Mouse (Mus musculus): ENCODE data around the gene Rex1bd.

Gene Rex1bd

DNA sequence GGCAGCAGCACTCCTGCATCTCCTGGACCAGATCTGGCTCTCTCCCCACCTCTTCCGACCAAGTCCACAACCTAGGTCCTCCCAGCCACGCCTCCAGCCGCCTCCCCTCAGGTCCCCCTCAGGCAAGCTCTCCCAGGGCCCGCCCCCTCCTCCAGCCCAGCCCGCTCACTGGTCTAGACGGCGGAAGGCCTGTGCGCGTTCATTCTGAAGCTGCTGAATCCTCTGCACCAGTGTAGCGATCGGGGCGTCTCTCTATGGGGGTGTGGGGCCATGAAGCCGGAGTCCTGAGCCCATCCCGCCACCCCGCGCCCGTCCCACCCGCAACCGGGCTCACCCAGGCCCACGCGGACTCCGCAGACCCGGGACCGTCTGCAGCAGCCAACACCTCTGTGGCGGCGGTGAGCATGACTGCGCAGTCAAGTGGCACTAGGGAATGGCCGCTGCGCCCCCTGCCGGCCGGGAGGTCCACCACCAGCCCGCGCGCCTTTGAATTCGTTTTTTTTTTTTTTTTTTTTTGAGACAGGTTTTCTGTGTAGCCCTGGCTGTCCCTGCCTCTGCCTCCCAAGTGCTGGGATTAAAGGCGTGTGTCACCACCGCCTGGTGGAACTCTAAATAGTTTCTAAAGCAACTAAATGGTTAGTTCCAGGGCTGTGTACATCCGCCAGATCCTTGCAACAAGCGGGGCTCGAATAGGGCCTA, at the start of gene Rex1bd:
Rex1bd (minus strand) TSS at position 425 of the 699 bp plus-strand sequence.
- ATAC-seq (ENCODE audit: insufficient number of reproducible peaks, low FRiP score, low TSS enrichment): peak; percentile 34

DNA sequence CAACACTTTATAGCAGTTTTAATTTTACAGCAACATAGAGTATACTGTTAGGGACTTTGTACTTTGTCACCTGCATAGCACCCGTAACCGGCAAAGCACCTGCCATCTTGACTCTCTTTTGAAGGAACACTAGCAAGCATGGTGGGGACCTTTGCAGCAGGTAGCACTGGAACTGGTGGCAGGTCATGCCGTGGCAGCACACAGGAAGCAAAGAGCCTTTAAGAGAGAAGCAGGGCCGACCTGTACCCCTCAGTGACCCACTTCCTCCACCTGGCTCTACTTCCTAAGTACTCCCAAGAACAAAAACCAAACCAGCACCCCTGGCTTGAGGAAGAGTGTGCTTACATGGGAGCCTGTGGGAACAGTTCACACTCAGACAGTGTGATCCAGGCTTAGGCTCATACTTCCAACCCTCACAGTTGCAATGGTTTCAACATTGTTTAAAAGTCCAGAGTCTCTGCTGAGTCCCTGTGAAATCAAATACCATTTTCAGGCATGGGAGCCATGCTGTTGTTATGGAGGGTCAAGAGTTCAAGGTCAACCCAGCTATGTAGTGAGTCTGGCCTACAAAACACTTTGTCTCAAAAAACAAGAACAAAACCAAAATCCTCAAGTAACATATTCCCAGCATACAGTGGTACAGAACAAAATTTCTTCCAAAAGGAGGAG, 48.7 kb upstream of the Rex1bd start:
- no peak for ATAC-seq (ENCODE audit: insufficient number of reproducible peaks, low FRiP score, low TSS enrichment)

DNA sequence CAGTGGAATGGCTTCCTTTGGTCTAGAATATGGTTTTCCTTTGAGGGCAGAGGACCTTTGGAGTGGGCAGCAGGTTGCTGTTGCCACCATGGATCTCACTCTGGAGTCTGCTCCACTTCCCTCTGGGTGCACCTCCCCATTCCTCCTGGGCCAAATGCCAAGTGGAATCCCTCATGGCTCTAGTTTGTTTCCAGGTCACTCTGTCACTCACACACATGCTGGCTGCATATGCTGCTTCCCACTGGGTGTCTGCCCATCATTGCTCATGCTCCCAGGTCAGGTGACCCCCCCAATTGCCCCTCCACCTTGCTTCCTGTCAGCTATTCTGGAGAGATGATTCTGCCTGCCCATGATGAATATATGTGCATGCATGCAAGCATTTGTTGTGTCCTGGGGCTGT, 47.2 kb upstream of the Rex1bd start:
- ATAC-seq (ENCODE audit: insufficient number of reproducible peaks, low FRiP score, low TSS enrichment): peak; percentile 68

DNA sequence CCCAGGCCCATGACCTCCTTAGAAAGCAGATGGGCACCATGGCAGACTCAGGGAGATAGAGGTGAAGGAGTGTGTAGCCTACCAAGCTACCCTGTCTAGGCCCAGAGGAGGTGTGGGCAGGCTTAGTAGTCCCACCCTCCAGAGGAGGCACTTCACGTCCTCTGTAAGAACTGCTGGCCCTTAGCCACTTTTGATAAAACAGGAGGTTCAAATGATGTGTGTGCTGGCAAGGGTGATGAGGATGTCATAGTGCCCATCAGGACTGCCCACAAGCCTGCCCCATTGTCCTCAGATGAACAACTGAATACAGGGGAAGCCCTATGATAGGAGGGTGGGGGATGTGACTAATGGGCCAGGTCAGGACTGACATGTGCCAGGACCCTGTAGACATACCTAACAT, 46.3 kb upstream of the Rex1bd start:
- ATAC-seq (ENCODE audit: insufficient number of reproducible peaks, low FRiP score, low TSS enrichment): no peak

DNA sequence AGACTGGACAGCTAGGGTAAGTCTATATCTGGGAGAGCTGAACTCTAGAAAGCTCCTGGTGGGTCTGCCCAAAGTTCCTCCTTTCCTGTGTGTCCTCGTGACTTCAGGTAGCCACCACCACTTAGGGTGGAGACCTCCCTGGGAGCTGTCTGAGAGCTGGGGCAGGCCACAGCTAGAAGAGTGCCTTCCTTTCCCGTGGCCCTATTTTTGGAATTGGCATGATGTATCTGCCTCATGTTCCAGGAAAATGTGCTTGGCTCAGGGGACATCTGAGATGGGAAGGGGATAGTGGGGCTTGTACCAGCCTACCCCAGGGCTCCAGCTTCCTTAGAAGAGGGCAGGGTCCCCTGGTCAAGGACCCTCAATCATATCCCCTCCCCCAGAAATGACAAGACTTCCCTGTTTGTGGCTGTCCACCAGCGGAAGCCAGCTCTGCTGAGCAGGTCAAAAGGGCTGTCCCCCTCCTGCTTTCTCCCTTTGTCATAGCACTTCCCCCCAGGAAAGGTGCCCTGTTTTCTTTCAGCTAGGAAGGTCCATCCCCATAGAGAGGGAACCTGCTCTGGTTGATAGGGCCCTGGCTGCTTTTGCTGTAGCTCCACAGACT, 45.1 kb upstream of the Rex1bd start:
- ATAC-seq (ENCODE audit: insufficient number of reproducible peaks, low FRiP score, low TSS enrichment): no peak

DNA sequence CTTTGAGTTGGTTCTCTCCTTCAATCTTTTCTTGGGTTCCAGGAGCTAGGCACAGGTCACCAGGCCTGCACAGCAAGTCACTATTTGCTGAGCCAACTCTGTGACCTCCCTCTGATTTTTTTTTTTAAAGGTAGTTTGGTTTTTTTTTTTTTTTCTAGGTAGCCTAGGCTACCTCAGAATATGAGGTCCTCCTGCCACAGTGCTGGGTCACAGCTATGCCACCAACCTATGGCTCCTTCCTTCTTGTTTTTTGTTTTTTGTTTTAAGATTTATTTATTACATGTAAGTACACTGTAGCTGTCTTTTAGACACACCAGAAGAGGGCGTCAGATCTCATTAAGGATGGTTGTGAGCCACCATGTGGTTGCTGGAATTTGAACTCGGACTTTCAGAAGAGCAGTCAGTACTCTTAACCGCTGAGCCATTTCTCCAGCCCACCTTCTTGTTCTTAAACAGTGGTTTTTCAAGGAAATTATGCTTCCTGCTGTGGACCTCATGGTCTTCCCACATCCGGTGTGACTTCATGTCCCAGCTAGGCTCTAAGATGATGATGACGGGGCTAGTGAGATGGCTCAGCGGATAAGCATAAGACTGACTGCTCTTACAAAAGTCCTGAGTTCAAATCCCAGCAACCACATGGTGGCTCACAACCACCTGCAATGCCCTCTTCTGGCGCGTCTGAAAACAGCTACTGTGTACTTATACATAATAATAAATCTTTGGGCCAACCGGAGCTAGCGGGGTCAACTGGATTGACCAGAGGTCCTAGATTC, 43.0 kb upstream of the Rex1bd start:
- ATAC-seq (ENCODE audit: insufficient number of reproducible peaks, low FRiP score, low TSS enrichment): no peak

DNA sequence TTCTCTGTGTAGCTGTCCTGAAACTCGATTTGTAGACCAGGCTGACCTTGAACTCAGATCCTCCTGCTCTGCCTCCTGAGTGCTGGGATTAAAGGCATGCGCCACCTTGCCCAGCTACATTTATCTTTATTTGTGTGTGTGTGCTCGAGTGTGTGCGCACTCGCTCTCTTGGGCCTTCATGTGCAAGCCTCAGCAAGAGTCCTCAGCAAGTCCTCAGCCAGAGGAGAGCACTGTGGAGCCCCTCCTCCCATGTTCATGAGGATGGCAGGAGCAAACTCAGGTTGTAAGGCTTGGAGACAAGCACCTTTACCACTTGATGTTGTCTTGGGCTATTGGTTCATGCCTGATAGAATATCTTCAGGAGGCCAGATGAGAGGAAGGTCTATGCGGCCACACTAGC, 41.2 kb upstream of the Rex1bd start:
- no peak for ATAC-seq (ENCODE audit: insufficient number of reproducible peaks, low FRiP score, low TSS enrichment)

DNA sequence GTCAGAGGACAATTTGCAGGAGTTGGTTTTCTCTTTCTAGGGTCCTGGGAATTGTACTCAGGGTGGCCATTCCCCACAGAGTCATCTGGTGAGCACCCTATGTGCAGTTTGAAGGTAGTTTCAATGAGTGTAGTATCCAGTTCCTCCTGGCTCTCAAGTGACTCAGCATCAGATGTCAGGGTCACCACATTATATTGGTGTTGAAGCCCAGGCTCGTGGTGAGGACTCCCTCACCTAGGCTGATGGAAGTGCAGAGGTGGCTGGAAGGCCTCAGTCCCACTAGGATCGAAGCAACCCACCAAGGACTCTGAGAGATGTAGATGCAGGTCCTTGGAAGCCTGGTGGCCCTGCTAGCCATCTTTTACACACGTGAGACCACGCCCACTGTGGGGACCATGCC, 39.9 kb upstream of the Rex1bd start:
- no peak for ATAC-seq (ENCODE audit: insufficient number of reproducible peaks, low FRiP score, low TSS enrichment)

DNA sequence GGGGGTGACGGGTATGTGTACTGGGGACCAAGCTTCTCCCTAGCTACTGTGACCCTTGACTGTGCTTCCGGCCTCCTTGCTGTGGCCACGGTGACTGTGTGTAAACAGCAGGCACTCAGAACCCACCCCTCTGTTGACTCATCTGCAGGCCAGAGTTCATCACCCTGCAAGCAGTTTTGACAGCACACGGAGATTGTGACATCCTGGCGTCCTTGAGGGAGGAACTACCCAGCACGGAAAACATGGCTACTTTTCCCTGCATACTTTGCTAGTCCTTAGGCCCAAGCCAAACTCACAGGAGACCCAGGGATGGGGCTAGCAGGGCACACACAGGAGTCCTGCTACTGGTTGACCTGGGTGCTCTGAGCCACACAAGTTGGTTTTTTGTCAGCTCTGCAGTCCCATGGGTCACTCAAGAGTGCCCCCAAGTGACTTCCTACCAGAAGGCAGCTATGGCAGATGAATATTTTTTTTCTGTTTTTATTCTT, 37.7 kb upstream of the Rex1bd start:
- ATAC-seq (ENCODE audit: insufficient number of reproducible peaks, low FRiP score, low TSS enrichment): no peak

DNA sequence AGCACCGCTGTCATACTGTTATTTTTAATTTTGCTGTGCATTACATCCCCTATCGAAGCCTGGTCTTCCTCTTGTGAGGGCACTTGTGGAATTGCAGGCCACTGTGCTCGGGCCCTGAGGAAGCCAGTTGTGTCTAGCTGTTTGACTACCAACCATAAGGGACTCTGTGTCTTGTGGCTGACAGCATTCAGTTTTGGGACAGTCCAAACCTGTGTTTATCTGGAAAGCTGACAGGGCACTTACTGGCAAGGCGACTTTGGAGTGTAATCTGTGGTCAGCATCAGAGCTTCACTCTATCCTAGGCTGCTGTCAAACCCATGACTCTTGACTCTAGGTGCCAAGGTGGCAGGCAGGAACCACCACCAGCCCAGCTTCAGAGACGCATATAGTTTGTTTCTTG, 34.5 kb upstream of the Rex1bd start:
- no peak for ATAC-seq (ENCODE audit: insufficient number of reproducible peaks, low FRiP score, low TSS enrichment)

DNA sequence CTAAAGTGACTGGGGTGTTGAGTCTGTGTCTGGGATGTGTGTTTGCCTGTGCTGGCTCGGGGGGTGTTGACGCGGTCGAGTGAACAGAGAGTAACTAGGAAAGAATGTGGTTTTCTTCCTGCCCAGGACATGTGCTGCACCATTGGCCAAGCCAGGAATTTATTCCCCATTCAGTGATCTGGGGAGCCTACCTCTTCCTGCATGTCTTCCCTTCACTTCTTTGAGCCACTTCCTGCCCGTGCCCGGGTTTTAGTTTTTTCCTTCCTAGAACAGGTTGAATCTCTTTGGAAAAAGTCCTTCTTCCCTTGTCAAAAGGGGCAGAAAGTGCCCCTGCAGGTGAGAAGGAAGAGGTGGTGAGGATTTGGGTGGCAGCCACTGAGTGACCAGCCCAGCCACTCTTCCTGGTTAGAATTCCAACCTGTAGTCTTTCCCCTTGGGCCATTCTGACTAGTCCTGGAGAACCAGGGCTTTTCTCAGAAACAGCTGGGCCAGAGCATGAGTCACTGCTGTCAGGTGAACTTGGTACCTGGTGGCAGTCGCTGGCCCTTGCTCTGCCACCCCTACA, 34.0 kb upstream of the Rex1bd start:
- no peak for ATAC-seq (ENCODE audit: insufficient number of reproducible peaks, low FRiP score, low TSS enrichment)

DNA sequence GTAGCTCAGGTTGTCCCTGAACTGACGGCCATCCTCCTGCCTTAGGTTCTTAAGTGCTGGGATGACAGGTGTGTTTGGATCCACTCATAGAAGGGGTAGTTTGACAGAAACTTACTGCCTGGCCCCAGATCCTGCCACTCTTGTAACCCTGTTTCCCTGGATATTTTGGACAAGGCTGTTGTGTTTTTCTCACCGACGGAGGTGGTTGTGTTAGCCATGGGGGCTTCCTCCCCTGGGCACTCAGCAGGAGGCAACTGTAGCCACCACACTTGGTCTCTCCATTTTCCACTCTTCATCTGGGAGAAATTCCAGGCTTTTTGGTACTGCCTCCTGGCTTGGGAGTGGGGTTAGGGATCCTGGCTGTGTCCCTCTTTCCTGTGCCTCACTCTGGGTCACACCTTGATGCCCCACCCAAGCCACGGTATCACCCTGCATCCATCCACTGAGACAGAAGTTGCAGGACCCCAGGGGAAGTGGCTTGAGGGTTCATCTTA, 33.5 kb upstream of the Rex1bd start:
- no peak for ATAC-seq (ENCODE audit: insufficient number of reproducible peaks, low FRiP score, low TSS enrichment)

DNA sequence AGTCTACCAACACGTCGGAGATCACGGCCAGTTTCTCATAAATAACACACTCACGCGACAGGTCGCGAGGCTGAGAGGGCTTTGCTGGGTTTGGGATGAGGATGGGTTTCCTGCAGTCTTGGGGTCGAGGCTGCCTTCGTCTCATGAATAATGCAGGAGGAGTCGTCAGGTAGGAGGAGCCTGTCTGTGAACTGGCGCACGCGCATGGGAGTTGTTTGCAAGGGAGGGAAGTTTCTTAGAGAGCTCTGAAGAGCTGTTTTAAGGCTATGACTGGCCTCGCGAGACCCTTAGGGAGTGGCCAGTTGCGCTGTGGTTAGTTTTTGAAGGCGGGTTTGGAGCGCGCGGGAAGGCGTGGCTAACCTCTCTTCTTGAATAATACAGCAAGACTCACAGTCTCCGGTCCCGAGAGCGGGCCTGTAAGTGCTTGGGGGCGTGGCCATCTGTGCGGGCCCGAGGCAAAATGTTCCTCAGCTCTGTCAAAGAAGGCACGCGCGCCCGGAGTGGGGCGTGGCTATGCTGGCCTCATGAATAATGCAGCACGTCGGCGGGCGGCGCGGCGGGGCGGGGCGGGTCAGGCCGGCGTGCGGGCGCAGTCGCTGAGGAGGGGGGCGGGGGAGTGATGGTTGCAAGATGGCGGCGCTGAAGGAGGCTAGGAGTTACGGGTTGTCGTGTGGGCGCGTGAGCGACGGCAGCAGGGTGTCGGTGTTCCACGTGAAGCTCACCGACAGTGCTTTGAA, 32.7 kb upstream of the Rex1bd start, which contains the start of gene Ell:
Ell (plus strand) TSS at position 381 of the 737 bp plus-strand sequence.
- peak; percentile 75 for ATAC-seq (ENCODE audit: insufficient number of reproducible peaks, low FRiP score, low TSS enrichment)

DNA sequence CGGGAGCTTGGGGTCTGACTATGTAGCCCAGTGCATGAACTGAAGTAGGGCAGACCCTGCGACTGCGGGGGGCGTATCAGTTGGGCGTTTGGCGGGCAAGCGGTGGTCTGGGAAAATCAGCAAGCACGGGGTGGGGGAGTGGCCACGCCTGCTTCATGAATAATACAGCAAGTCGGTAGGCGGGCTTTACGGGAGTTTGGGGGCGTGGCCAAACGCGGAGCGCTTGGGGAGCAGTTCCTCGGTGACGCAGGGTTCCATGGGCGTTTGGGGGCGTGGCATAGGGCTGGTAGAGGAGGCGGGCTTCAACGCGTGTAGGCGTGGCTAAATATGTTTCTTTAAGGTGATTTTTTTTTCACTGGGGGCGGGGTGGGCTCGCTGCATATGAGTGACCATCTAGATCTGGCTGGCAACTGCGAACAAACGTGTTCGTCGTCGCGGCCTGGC, 32.1 kb upstream of the Rex1bd start:
- ATAC-seq (ENCODE audit: insufficient number of reproducible peaks, low FRiP score, low TSS enrichment): peak; percentile 56

DNA sequence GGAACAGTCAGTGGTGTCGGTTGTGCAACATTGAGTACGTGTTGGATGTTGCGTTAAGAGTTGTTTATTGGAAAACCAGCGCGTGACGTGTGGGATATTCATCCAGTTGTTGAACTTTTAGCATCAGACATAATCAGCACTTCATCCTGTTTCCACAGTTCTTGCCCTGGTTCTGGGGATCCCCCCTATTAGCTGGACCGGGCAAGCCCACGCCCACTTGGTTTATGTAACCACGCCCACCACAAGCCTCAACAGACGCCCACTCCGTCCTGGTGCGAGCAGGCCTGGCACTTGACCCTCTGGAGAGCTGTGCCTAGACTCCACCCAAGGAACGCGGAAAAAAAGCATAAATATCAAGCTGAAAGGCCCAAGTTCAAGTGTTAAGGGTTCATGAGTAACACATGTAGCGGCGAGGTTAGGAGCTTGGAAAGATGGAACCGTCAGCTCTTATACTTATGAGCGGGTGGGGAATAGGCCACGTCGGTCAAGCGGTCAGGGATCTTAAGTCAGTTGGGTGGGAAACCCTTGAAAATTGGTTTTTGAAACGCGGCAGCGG, 31.6 kb upstream of the Rex1bd start:
- 0 out of 2 replicates have a peak, but pooled peaks have one; percentile 5 for ATAC-seq (ENCODE audit: insufficient number of reproducible peaks, low FRiP score, low TSS enrichment)

DNA sequence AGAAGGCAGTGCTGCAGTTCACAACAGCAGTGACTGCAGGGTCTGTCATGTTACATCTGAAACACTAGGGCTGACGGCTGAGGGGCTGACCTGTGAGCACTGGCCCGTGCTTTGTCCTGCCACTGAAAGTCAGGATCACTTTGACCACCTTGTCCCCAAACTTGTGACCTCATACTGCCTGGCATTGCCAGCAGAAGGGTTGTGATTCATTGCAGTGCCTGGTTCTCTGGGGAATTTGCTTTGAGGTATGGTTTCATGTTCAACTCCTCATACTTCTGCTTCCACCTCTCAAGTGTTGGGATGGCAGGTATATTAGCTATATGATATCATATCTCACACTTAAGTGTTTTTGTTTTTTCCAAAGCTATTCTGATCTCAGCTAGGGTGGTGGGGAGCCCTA, 29.1 kb upstream of the Rex1bd start:
- no peak for ATAC-seq (ENCODE audit: insufficient number of reproducible peaks, low FRiP score, low TSS enrichment)

DNA sequence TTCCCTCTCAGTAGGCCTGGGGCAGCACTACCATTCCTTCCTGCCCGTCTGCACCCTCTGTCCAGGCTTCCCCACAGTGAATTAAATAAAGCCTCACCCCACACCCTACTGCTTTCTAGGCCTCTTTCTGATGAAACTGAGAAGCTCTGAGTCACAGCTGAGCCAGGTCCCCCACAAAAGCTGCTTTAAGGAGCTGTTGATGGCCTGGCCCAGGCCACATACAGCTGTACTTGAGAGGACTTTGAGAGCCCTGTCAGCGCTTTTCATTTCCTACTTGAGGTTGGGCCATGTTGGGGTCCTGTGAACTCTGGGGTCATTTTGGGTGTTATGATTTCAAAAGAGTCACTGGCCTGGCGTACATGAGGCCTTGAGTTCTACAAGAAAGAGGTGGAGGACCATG, 28.7 kb upstream of the Rex1bd start:
- ATAC-seq (ENCODE audit: insufficient number of reproducible peaks, low FRiP score, low TSS enrichment): no peak

DNA sequence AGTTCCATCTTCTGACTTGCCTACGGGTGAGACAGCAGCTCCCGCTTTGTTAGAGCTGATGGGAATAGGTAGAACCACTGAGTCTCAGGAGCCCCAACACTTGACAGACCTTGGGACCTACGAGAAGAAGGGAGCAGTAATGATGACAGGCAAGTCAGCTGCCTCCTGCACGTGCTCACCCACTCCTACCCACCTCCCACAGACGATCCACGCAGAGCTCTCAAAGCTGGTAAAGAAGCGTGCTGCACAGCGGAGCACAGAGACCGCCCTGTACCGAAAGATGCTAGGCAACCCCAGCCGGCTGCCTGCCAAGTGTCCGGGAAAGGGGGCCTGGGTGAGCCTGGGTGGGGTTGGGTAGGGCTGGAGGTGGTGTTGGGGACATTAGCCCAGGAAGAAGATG, 27.7 kb upstream of the Rex1bd start:
- ATAC-seq (ENCODE audit: insufficient number of reproducible peaks, low FRiP score, low TSS enrichment): no peak

DNA sequence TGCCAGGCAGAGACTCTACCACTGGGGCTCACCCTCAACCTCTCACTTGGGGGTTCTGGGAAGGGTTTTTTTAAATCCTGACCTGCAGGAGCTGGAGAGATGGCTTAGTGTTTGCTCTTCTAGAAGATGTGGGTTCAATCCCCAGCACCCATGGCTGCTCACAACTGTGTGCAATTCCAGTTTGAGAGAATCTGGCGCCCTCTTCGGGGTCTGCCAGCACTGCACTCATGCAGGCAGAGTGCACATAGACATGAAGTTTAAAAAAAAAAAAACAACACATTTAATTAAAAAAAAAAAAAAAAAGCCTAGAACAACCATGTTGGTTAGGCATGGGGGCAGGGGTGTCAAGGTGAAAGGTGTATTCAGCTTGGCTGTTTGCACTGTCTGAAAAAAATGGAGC, 23.8 kb upstream of the Rex1bd start:
- ATAC-seq (ENCODE audit: insufficient number of reproducible peaks, low FRiP score, low TSS enrichment): no peak
